Mouse (Mus musculus) embryonic facial prominence, embryonic 12.5 days (tissue): ENCODE results near the gene Suclg2. TPM values are rescaled to one million over a fixed set of nuclear protein-coding genes. Genes with fewer than 3 reads are reported as not detected.

Source experiments
- ATAC-seq: fragments of 200-750 bp; cut with Nextera tagmentation; 2 replicates; pipeline ENCODE4 v1.8.0; 2017; ENCODE audit not compliant: insufficient number of reproducible peaks, insufficient read depth, low FRiP score, low TSS enrichment
- H3K27ac ChIP-seq: fragments of 300-500 bp; sonication (generic); 2 replicates; pipeline ENCODE4 v1.5.1; 2016; ENCODE audit warnings: mild to moderate bottlenecking
- H3K27me3 ChIP-seq: fragments of 300-500 bp; sonication (generic); 2 replicates; pipeline ENCODE4 v1.6.1; 2016; ENCODE audit warnings: mild to moderate bottlenecking, moderate library complexity
- H3K36me3 ChIP-seq: fragments of 300-500 bp; sonication (generic); 2 replicates; pipeline ENCODE4 v1.6.1; 2016; ENCODE audit warnings: mild to moderate bottlenecking
- H3K4me1 ChIP-seq: fragments of 300-500 bp; sonication (generic); 2 replicates; pipeline ENCODE4 v1.6.1; 2016
- H3K4me2 ChIP-seq: fragments of 300-500 bp; sonication (generic); replicated peaks from 2 replicates; pipeline ENCODE4 v1.6.1; 2016; ENCODE audit warnings: mild to moderate bottlenecking, moderate library complexity
- H3K4me3 ChIP-seq: fragments of 300-500 bp; sonication (generic); 2 replicates; pipeline ENCODE4 v1.5.1; 2016; ENCODE audit warnings: mild to moderate bottlenecking
- H3K9ac ChIP-seq: fragments of 300-500 bp; sonication (generic); 2 replicates; pipeline ENCODE4 v1.6.1; 2016; ENCODE audit warnings: mild to moderate bottlenecking, moderate library complexity
- H3K9me3 ChIP-seq: fragments of 300-500 bp; sonication (generic); 2 replicates; pipeline ENCODE4 v1.6.1; 2016; ENCODE audit warnings: mild to moderate bottlenecking, moderate library complexity
- WGBS: fragments of 180-500 bp; shearing (Covaris S2); methylation state at CpG from one replicate; pipeline ENCODE4 v1.1.7; 2016; 5-methylcytosine and 5-hydroxymethylcytosine counted together
- polyA plus RNA-seq: library from polyadenylated mRNA; unstranded; fragments of >200 nt; fragmentation: Nextera tagmentation; extraction: Ambion mirVana; gene quantifications from 2 replicates; pipeline ENCODE4 v1.2.1, GENCODE M21; 2016

The Suclg2 gene
- polyA plus RNA-seq, result 48.9 and 51.8 TPM in 2 replicates

DNA sequence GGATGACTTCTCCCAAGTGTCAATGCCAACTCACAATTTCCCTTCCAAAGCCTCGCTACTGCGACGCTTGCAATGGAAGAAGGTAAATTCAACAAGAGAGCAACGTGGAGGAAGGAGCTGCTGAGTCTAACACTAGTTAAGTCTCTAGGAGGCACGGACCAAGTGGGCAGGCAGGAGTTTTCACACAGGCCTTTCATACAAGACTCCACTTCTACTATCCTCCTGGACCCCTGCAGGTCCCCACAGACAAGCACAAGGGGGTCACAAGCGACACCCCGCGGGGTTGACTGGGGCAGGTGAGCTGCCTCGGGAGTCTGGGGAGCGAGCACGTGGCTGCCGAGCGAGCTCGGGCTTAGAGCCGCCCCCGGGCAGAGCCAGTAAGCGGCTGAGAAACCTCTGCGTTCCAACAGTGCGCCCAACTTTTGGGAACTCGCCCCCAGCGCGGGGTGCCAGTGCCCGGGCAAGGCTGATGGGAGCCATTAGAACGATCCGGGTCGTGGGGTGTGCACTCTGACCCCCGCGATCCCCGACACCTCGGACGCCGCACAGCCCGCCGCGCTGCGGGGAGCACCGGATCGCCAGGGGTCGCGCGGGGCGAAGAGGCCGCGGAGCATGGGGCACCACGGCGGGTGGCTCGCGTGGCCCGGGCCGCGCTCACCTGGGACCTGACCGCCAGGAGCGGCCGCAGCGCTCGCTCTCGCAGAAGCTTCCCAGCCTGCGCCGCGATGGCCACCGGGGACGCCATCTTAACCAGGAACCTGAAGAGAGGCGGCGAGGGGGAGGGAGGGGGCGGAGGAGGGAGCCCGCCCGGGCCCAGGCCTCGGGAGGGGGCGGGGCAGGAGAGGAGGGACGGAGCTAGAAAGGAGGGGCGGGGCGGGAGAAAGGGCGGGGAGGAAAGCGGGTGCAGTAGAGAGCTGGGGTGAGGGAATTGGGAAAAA, at the start of gene Suclg2:
Gene Suclg2, minus strand, starts transcription at position 770 of the 938 bp plus-strand sequence.
- Histone ChIP-seq H3K27ac (peak within 1 kb of the TSS; percentile 83), H3K36me3 (no peaks in the 10 kb centered on the region), H3K27me3 (no peaks in the 10 kb centered on the region), H3K4me2 (peak within 1 kb of the TSS; percentile 85), H3K4me3 (peak within 1 kb of the TSS; percentile 85), H3K9ac (peak within 1 kb of the TSS; percentile 83), H3K4me1 (peaks cover 5% of the 10 kb centered on the region; the same call in 1 of the 2 replicates), H3K9me3 (no peaks in the 10 kb centered on the region)
- under 1% methylated on average over 62 of the region's 74 CpGs for WGBS
- ATAC-seq, result peak; percentile 80

- no peak for ATAC-seq
- Histone ChIP-seq H3K4me2 (no peak overlapping the region), H3K4me3 (no peak overlapping the region), H3K9me3 (no peaks in the 10 kb centered on the region), H3K36me3 (no peaks in the 10 kb centered on the region), H3K27ac (no peak overlapping the region), H3K9ac (no peak overlapping the region), H3K27me3 (no peaks in the 10 kb centered on the region), H3K4me1 (no peaks in the 10 kb centered on the region)
- WGBS, result 79% methylated on average over 4 of the region's 4 CpGs
These were observed 48.0 kb upstream of the Suclg2 start for GRCm38 (mm10) chr6:95766566-95766965.

DNA sequence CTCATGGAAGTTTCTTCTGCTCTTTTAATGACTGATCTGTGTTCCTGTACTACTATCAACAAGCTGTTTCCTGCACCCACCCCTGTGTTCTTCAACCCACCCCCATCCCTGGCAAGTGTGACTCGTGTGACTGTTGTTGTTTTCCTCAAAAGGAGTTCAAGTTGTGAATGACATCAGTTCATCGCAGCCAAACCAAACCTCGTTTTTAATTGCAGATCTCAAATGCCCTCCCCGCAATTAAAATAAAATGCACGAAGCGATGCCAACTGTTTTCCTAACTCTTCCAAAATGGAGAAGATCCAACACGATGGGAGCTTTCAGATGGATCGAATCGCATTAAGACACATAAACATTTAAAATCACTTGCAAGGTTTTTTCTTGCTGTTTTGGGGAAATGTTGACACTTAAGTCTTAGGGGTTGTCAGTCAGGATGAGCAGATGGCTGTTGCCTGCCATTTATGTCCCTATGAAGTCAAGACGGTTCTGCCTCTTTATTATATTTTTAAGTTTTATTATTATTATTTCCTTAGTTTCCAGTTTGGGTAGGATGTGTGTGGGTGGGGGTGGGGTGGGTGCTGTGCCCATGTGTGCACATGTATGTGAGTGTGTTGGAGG, 41.1 kb upstream of the Suclg2 start:
- Histone ChIP-seq H3K27me3 (no peaks in the 10 kb centered on the region), H3K9me3 (no peaks in the 10 kb centered on the region), H3K4me2 (no peak overlapping the region), H3K9ac (no peak overlapping the region), H3K4me3 (no peak overlapping the region), H3K4me1 (no peaks in the 10 kb centered on the region), H3K36me3 (no peaks in the 10 kb centered on the region), H3K27ac (no peak overlapping the region)
- 86% methylated on average over 10 of the region's 10 CpGs for WGBS
- ATAC-seq, result no peak

- Histone ChIP-seq H3K9ac (no peak overlapping the region), H3K4me2 (no peak overlapping the region), H3K4me1 (no peaks in the 10 kb centered on the region), H3K4me3 (no peak overlapping the region), H3K27ac (no peak overlapping the region), H3K9me3 (no peaks in the 10 kb centered on the region), H3K36me3 (no peaks in the 10 kb centered on the region), H3K27me3 (no peaks in the 10 kb centered on the region)
- no peak for ATAC-seq
- 85% methylated on average over 4 of the region's 4 CpGs for WGBS
These were observed 23.8 kb upstream of the Suclg2 start for GRCm38 (mm10) chr6:95742378-95742777.

- Histone ChIP-seq H3K4me2 (no peak overlapping the region), H3K36me3 (no peaks in the 10 kb centered on the region), H3K27me3 (no peaks in the 10 kb centered on the region), H3K27ac (no peak overlapping the region), H3K4me3 (no peak overlapping the region), H3K4me1 (peaks cover 4% of the 10 kb centered on the region; the same call in 1 of the 2 replicates), H3K9ac (no peak overlapping the region), H3K9me3 (no peaks in the 10 kb centered on the region)
- no peak for ATAC-seq
- WGBS, result 38% methylated on average over 11 of the region's 11 CpGs
These were observed 13.2 kb upstream of the Suclg2 start for GRCm38 (mm10) chr6:95731570-95732367.

GRCm38 (mm10) chr6:95729399-95729798, 10.8 kb upstream of the Suclg2 start:
- H3K4me3 ChIP-seq, result no peak overlapping the region
- no peak overlapping the region for H3K4me2 ChIP-seq
- no peak overlapping the region for H3K27ac ChIP-seq
- ATAC-seq, result no peak
- H3K27me3 ChIP-seq, result no peaks in the 10 kb centered on the region
- no peaks in the 10 kb centered on the region for H3K9me3 ChIP-seq
- no peak overlapping the region for H3K9ac ChIP-seq
- H3K36me3 ChIP-seq, result no peaks in the 10 kb centered on the region
- WGBS, result 79% methylated on average over 5 of the region's 5 CpGs
- peaks cover 4% of the 10 kb centered on the region; the same call in 1 of the 2 replicates for H3K4me1 ChIP-seq

GRCm38 (mm10) chr6:95725281-95725680, 6.7 kb upstream of the Suclg2 start:
- no peak overlapping the region for H3K9ac ChIP-seq
- ATAC-seq, result no peak
- WGBS, result 51% methylated on average over 6 of the region's 6 CpGs
- no peaks in the 10 kb centered on the region for H3K9me3 ChIP-seq
- H3K27ac ChIP-seq, result no peak overlapping the region
- no peaks in the 10 kb centered on the region for H3K36me3 ChIP-seq
- no peaks in the 10 kb centered on the region for H3K27me3 ChIP-seq
- no peak overlapping the region for H3K4me3 ChIP-seq
- H3K4me2 ChIP-seq, result no peak overlapping the region
- no peaks in the 10 kb centered on the region for H3K4me1 ChIP-seq

- Histone ChIP-seq H3K4me2 (no peak overlapping the region), H3K9ac (no peak overlapping the region), H3K27ac (no peak overlapping the region), H3K4me1 (peaks cover 4% of the 10 kb centered on the region; the same call in 1 of the 2 replicates), H3K4me3 (no peak overlapping the region), H3K9me3 (no peaks in the 10 kb centered on the region), H3K27me3 (no peaks in the 10 kb centered on the region), H3K36me3 (no peaks in the 10 kb centered on the region)
- WGBS, result 82% methylated on average over 6 of the region's 6 CpGs
- ATAC-seq, result no peak
These were observed 4.8 kb upstream of the Suclg2 start for GRCm38 (mm10) chr6:95723361-95723760.

- Histone ChIP-seq H3K36me3 (no peaks in the 10 kb centered on the region), H3K4me2 (no peak overlapping the region), H3K27me3 (no peaks in the 10 kb centered on the region), H3K9ac (no peak overlapping the region), H3K27ac (no peak overlapping the region), H3K4me1 (peaks cover 4% of the 10 kb centered on the region; the same call in 1 of the 2 replicates), H3K4me3 (no peak overlapping the region), H3K9me3 (no peaks in the 10 kb centered on the region)
- ATAC-seq, result no peak
- WGBS, result 57% methylated on average over 3 of the region's 3 CpGs
These were observed 1.2 kb upstream of the Suclg2 start for GRCm38 (mm10) chr6:95719791-95720190.

GRCm38 (mm10) chr6:95718969-95719333, 351 bp upstream of the Suclg2 start:
- ATAC-seq, result peak; percentile 55
- no peaks in the 10 kb centered on the region for H3K9me3 ChIP-seq
- peaks cover 4% of the 10 kb centered on the region; the same call in 1 of the 2 replicates for H3K4me1 ChIP-seq
- H3K27ac ChIP-seq, result 0 out of 2 replicates have a peak overlapping the region, but pooled peaks have one; percentile 46
- H3K4me2 ChIP-seq, result peak overlapping the region; percentile 85
- no peaks in the 10 kb centered on the region for H3K27me3 ChIP-seq
- H3K36me3 ChIP-seq, result no peaks in the 10 kb centered on the region
- WGBS, result no CpG with 5 or more reads among the region's 1 CpGs
- H3K4me3 ChIP-seq, result peak overlapping the region; percentile 85
- H3K9ac ChIP-seq, result peak overlapping the region; percentile 83

GRCm38 (mm10) chr6:95717071-95717470, 1.5 kb downstream of the Suclg2 start:
- no peak overlapping the region for H3K9ac ChIP-seq
- H3K9me3 ChIP-seq, result no peaks in the 10 kb centered on the region
- H3K4me2 ChIP-seq, result no peak overlapping the region
- H3K27me3 ChIP-seq, result no peaks in the 10 kb centered on the region
- H3K4me1 ChIP-seq, result peaks cover 10% of the 10 kb centered on the region; the same call in 1 of the 2 replicates
- H3K27ac ChIP-seq, result no peak overlapping the region
- H3K4me3 ChIP-seq, result no peak overlapping the region
- no peak for ATAC-seq
- no peaks in the 10 kb centered on the region for H3K36me3 ChIP-seq
- 71% methylated on average over 3 of the region's 3 CpGs for WGBS
